Mouse (Mus musculus) mouse trophoblast stem cell (cell line): ENCODE data around the gene D430019H16Rik.

Source experiments
- in situ Hi-C, 2 experiments: fragments of 300-500 bp; cut with MseI, MboI; formaldehyde crosslinking; loops; 2 replicates in 1 of 2; 3 replicates in 1 of 2; pipeline ENCODE4 v1.15.1; 2025

D430019H16Rik gene

GRCm38 (mm10) chr12:105453670-105454257 lies at the start of gene D430019H16Rik:
TSS of gene D430019H16Rik (plus strand) at chr12:105453856.
- in situ Hi-C loops, result no loop called here

DNA sequence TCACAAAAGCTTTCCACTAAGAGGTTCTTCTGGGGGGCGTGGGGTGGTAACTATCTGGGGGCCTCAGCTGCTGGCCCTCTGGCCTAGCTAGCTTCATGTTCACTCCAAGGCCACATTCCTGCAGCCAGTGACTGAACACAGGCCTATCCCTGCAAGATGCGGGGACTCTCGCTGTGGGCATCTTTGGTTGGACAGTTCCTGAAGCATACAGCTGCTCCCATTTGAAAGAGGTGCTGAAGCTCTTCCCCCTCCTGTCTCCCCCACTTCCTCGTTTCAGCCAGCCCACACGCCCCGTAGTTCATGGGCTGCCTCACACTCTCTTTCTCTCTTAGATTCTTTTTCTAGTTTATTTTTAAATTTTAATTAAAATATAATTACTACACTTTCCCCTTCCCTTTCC lies 47.6 kb upstream of the D430019H16Rik start:
- in situ Hi-C loops, result no loop called here

- in situ Hi-C loops, result no loop called here
These were observed 39.7 kb upstream of the D430019H16Rik start for GRCm38 (mm10) chr12:105413909-105414308.

DNA sequence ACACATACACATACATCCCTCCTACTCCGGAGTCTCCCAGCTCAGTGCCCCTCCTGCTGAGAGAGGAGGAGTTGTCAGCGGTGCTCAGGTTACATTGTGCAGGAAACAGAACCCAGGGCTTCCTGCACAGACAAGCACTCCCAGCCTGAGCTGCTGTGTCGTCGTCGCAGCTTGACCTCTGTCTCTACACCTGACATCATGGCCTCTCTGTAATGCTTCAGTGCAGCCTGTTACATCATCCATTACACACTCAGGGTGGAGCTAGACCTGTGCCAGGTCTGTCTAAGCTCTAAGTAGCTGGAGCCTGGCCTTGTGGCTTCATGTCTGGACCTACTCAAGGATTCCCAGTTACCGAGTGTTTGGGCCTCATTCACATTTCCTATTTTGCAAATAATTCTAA lies 33.2 kb upstream of the D430019H16Rik start:
- in situ Hi-C loops, result no loop called here

DNA sequence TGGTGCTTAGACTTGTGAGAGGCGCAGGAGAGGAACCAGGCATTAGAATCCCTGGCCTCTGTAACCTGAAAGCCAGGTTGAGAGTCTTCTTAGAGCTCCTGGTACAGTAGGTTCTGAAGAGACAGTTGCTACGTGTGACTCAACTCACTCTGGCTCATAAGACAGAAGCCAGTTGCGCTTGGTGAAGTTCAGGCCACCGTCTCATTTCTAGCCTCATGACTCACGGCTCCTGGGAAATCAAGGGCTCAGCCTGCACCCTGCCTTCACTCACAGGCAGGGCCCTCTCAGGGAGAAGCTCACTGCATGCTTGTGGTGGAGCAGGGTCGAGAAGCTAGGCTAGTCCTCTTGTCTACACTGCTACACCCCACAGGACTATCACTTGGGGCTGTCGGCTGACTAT lies 27.1 kb upstream of the D430019H16Rik start:
- in situ Hi-C loops, result no loop called here

- in situ Hi-C loops, result no loop called here
These were observed 26.5 kb upstream of the D430019H16Rik start for GRCm38 (mm10) chr12:105427039-105427757.

DNA sequence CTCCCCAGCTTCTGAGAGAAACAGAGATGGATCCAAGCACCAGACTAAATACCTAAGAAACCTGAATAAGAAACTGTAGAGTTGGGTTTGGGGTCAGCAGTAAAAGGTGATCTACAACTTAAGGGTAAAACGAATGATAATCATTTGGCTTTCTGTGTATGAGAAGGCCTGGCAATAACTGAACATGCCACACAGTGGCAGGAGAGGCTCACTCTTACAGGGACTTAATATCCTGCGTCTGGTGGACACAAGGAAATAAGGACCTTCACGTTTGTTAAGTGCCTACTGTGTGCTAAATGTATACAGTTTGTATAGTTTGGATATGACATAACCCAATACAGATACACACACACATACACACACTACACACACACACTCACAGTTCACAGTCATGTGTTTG lies 21.8 kb upstream of the D430019H16Rik start:
- in situ Hi-C loops, result no loop called here

- in situ Hi-C loops, result no loop called here
These were observed 20.8 kb upstream of the D430019H16Rik start for GRCm38 (mm10) chr12:105432807-105433206.

DNA sequence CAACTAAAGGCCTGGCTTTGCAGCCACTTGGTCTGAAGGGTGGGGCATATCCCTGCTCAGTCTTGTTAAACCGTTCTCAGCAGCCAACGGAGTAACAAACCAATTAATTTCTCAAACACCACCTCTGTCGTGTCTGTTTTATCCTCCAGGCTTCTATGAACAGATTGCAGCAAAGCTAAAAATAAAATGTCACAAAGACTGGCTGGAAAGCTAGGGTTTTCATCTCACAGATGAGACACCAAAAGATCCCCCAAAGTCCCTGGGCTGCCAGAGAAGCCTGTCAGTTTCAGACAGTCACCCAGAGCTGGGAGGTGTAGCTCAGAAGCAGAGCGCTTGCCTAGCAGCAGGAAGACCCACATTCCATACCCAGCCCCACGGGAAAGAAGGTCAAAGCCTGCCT lies 15.4 kb upstream of the D430019H16Rik start:
- in situ Hi-C loops, result no loop called here

DNA sequence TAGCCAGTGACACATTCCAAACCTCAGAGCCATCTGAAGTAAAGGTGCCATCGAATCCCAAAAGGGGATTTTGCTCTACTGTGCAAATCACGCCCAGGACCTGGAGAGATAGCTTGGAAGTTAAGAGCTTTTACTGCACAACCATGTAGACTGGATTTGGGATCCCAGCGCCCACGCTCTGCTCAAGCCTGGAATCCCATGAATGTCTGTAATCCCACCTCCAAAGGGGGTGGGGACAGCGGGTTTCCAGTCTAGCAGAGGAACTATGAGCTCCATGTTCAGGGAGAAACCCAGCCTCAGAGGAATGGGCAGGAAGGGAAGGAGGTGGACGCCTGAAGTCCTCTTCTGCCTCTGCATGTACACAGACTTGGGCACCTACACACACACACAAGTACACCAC lies 13.7 kb upstream of the D430019H16Rik start:
- in situ Hi-C loops, result no loop called here

- in situ Hi-C loops, result no loop called here
These were observed 10.1 kb upstream of the D430019H16Rik start for GRCm38 (mm10) chr12:105443569-105443968.

DNA sequence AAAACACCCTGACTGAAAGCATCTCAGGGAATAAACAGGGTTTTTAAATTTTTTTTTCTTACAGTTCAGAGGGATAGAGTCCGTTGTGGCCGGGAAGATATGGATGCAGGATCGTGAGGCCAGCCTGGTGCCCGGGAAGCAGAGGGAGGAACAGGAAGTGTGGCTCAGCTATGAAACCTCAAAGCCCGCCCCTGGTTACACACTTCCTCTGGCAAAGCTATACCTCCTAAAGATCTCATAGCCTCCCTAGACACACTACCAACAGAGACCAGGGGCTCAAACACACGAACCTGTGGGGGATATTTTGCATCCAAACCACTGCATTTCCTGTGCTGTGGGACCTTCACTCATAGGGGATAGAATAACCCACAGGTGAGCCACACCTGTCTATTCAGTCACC lies 7.9 kb upstream of the D430019H16Rik start:
- in situ Hi-C loops, result no loop called here

GRCm38 (mm10) chr12:105449239-105449638 lies 4.4 kb upstream of the D430019H16Rik start:
- in situ Hi-C loops, result no loop called here

GRCm38 (mm10) chr12:105454258-105455062 lies 804 bp downstream of the D430019H16Rik start:
- in situ Hi-C loops, result no loop called here

DNA sequence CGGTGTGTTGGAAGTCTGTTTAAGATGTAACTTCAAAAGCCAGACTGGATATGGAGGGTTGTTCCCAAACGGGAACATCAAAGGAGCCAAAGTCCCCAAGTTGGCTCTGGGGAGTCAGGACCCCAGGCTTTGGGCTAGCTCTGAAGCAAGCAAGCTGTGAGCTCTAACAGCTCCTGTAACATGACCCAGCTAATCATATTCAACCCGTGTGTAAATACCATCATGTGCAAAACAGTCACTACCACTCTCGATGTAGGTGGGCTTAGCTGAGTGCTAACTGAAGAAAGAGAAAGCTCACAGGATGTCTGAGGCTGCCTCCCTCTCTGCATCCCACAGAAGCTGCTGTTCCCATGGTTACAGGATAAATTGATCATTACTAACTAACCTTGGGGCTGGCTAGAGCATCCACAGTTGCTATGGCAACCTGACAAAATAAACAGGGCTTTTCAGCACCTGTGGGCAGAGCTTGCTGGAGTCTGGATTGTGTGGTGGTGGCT lies 1.5 kb downstream of the D430019H16Rik start:
- in situ Hi-C loops, result no loop called here

DNA sequence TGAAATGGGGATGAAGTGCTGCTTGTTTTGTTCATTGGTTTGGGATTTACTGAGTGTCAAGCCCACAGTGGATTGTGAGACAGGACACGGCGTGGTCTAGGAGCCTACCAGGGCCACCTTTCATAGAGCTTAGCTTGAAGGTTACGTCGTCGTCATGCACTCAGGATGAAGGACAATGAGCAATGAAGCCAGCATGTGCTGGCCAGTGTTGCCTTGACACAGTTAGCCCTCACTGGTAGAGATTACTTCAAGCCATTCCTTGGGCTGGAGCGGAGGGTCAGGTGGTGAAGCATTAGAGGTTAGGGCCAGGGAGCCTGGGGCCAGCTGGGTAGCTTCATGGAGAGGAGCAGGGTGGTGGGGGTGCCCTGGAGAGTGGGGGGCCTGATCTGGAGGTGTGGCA lies 5.1 kb downstream of the D430019H16Rik start:
- in situ Hi-C loops, result no loop called here

- in situ Hi-C loops, result no loop called here
These were observed 7.4 kb downstream of the D430019H16Rik start for GRCm38 (mm10) chr12:105461066-105461465.

GRCm38 (mm10) chr12:105469026-105469425 lies 15.4 kb downstream of the D430019H16Rik start:
- in situ Hi-C loops, result no loop called here

DNA sequence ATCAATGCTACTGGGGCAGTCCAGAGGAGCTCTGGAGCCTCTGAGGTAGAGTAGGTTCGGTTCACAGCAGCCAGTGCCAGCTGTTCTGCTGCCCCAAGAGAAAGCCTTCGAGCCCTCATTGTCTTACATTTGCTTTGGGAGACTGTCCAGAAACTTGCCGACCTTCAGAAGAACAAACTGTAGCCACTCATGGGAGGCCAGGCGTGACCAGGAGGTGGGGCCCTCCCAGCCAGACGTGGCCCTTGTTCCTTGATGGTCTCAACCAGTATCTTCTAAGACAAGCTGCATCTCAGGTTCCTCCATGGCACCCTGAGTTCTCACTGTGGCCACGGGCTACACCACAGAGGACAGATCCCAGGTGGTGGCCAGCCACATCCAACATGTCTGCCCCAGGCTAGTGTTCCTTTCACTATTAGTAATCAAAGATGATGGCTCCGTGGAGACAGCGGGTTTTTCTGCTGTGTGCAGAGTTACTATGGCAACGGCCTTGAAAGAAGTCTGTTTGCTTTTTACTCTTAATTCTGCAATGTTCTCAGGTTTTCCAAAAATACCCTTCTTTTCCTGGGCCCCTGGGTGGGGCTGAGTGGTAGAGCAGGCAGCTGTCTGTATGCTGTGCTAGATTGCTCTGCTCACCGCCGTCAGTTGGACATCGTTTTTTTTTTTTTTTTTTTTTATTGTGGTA lies 21.7 kb downstream of the D430019H16Rik start:
- in situ Hi-C loops, result no loop called here

DNA sequence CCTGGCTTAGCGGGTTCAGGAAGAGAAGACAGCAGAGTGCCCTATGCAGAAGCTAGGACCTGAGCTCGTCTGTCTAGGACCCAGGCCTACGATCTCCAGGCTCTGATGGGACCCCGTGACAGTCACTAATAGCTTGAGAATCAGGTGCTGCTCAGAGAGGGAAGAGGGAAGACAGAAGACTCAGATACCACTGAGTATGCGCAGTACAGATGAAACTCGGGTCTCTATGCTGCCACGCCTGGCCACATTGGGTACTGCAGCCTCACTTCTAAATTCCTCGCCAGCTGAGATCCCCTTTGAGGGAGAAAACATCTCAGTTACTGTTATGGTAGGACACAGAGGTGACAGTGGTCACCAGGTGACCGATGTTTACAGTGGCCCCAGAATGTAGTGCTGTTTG lies 22.8 kb downstream of the D430019H16Rik start:
- in situ Hi-C loops, result no loop called here

DNA sequence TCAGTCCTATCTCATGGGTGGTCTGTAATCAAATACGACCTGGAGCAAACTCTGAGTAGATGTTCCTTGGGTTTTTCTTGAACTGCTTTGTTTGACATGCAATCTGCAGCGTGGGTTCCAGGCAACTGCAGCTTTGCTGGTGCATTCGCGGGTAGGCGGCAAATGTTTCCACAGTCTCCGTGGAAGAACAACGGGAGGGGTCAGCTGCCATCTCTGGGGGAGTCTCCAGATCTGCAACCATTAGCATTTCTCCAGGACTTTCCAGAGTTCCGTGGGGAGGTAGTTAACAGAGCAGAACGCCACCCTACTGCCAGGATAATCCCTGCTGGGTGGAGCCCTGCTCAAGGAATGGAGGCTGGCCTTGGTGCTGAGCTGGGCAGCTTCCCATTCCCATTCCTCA lies 23.3 kb downstream of the D430019H16Rik start:
- in situ Hi-C loops, result no loop called here

DNA sequence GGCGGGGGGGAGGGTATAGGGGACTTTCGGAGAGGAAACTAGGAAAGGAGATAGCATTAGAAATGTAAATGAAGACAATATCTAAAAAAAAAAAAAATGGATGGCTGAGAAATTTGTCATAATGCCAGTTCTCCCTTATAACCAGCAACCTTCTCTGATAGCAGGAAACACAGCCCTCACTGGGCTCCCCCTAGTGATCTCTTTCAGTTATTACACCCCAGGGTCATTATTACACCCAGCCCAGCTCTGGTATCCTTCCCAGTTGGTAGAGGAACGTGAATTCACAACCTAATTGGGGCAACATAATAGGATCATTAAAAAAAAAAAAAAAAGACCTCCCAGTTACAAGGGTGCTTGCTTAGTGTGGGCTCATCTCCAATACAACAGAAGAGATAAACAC lies 29.8 kb downstream of the D430019H16Rik start:
- in situ Hi-C loops, result no loop called here
